Mouse (Mus musculus) myocyte (in vitro differentiated cells): ENCODE measurements at regions not wholly inside any gene's neighbourhood (a gene's known extent, or its start where the extent isn't known, plus 50 kb on each side); places are given as distances from the start of the nearest gene placed in this dataset.

Source experiments
- H3K27me3 ChIP-seq: one replicate; pipeline ENCODE4 v1.6.1; 2011; ENCODE audit not compliant: control insufficient read depth, insufficient read depth, insufficient read length
- H3K36me3 ChIP-seq: one replicate; pipeline ENCODE4 v1.6.1; 2011; ENCODE audit not compliant: control insufficient read depth, insufficient read depth
- H3K4me2 ChIP-seq: one replicate; pipeline ENCODE4 v1.6.1; 2011; ENCODE audit warnings: low read depth, control low read depth
- H3K4me3 ChIP-seq: one replicate; pipeline ENCODE4 v1.5.1; 2011; ENCODE audit warnings: mild to moderate bottlenecking, control low read depth, moderate library complexity
- H3K79me2 ChIP-seq: one replicate; pipeline ENCODE4 v1.6.1; 2011; ENCODE audit not compliant: control insufficient read depth, insufficient read depth
- H3ac ChIP-seq: one replicate; pipeline ENCODE4 v1.6.1; 2011; ENCODE audit not compliant: control insufficient read depth, insufficient read length
- CEBPB ChIP-seq: IDR thresholded peaks from 2 replicates; pipeline ENCODE4 v1.6.1; 2011; ENCODE audit warnings: mild to moderate bottlenecking, moderate library complexity; ENCODE audit not compliant: poor library complexity, insufficient read depth, severe bottlenecking
- E2F4 ChIP-seq: IDR thresholded peaks from one replicate; pipeline ENCODE4 v1.6.1; 2011; ENCODE audit warnings: mild to moderate bottlenecking, control low read depth, moderate library complexity; ENCODE audit not compliant: insufficient read depth
- MAX ChIP-seq: IDR thresholded peaks from one replicate; pipeline ENCODE4 v1.6.1; 2011; ENCODE audit warnings: low read depth, mild to moderate bottlenecking, control low read depth
- MYOD1 ChIP-seq, 3 experiments: IDR thresholded peaks; one replicate each; pipeline ENCODE4 v1.6.1; 2011; ENCODE audit warnings: control low read depth in 2 of 3, low read depth in 2 of 3, mild to moderate bottlenecking in 2 of 3, moderate library complexity in 1 of 3; ENCODE audit not compliant: insufficient read length in 2 of 3, control insufficient read depth in 1 of 3
- MYOG ChIP-seq, 3 experiments: IDR thresholded peaks; one replicate each; pipeline ENCODE4 v1.6.1; 2011; ENCODE audit warnings: control low read depth in 2 of 3, low read depth in 2 of 3, mild to moderate bottlenecking in 2 of 3; ENCODE audit not compliant: insufficient read length in 2 of 3, control insufficient read depth in 1 of 3, insufficient read depth in 1 of 3
- POLR2A ChIP-seq: IDR thresholded peaks from one replicate; pipeline ENCODE4 v1.6.1; 2011; ENCODE audit warnings: low read depth, mild to moderate bottlenecking, control low read depth, moderate library complexity; ENCODE audit not compliant: insufficient read length
- POLR2AphosphoS2 ChIP-seq: IDR thresholded peaks from one replicate; pipeline ENCODE4 v1.6.1; 2011; ENCODE audit warnings: low read depth, control low read depth; ENCODE audit not compliant: insufficient read length
- REST ChIP-seq: IDR thresholded peaks from one replicate; pipeline ENCODE4 v1.6.1; 2011; ENCODE audit warnings: mild to moderate bottlenecking, control low read depth, moderate library complexity; ENCODE audit not compliant: insufficient read depth, insufficient read length
- SRF ChIP-seq: IDR thresholded peaks from one replicate; pipeline ENCODE4 v1.6.1; 2011; ENCODE audit warnings: low read depth; ENCODE audit not compliant: control insufficient read depth, insufficient read length
- TCF12 ChIP-seq: IDR thresholded peaks from one replicate; pipeline ENCODE4 v1.6.1; 2011; ENCODE audit warnings: mild to moderate bottlenecking, control low read depth; ENCODE audit not compliant: poor library complexity, insufficient read depth, severe bottlenecking
- TCF3 ChIP-seq: IDR thresholded peaks from one replicate; pipeline ENCODE4 v1.6.1; 2011; ENCODE audit warnings: low read depth, control low read depth; ENCODE audit not compliant: insufficient read length
- USF1 ChIP-seq: IDR thresholded peaks from one replicate; pipeline ENCODE4 v1.6.1; 2011; ENCODE audit warnings: low read depth, mild to moderate bottlenecking, control low read depth, moderate library complexity

GRCm38 (mm10) chr1:145379739-145380138 is 604.5 kb upstream of the Rgs18 start:
- Histone ChIP-seq H3K79me2 (no peaks in the 10 kb centered on the region), H3ac (no peak overlapping the region), H3K4me2 (no peak overlapping the region), H3K4me3 (no peak overlapping the region), H3K36me3 (no peaks in the 10 kb centered on the region), H3K27me3 (no peaks in the 10 kb centered on the region)
- TF ChIP-seq TCF12 (no peak), REST (no peak), CEBPB (no peak), MYOD1 (IDR thresholded peaks at IDR 0.05; ENCODE audit: control insufficient read depth in 1 of 3, insufficient read length in 2 of 3, low read depth in 2 of 3) (no peak), POLR2A (no peak), SRF (no peak), USF1 (no peak), MYOG (IDR thresholded peaks at IDR 0.05; ENCODE audit: control insufficient read depth in 1 of 3, insufficient read depth in 1 of 3, insufficient read length in 2 of 3, low read depth in 2 of 3) (no peak)

GRCm38 (mm10) chr1:145377031-145377430 is 601.8 kb upstream of the Rgs18 start:
- Histone ChIP-seq H3K27me3 (no peaks in the 10 kb centered on the region), H3K79me2 (no peaks in the 10 kb centered on the region), H3K36me3 (no peaks in the 10 kb centered on the region), H3K4me3 (no peak overlapping the region), H3K4me2 (no peak overlapping the region), H3ac (no peak overlapping the region)
- TF ChIP-seq MYOD1 (IDR thresholded peaks at IDR 0.05; ENCODE audit: control insufficient read depth in 1 of 3, insufficient read length in 2 of 3, low read depth in 2 of 3) (no peak), CEBPB (peak; percentile 46; the same call in 1 of the 2 replicates)

GRCm38 (mm10) chr1:145376069-145376468 is 600.8 kb upstream of the Rgs18 start:
- Histone ChIP-seq H3K4me3 (no peak overlapping the region), H3K79me2 (no peaks in the 10 kb centered on the region), H3ac (no peak overlapping the region), H3K36me3 (no peaks in the 10 kb centered on the region), H3K4me2 (no peak overlapping the region), H3K27me3 (no peaks in the 10 kb centered on the region)
- no peak for TF ChIP-seq E2F4
- no peak for TF ChIP-seq TCF12
- no peak for TF ChIP-seq REST
- no peak for TF ChIP-seq MAX
- TF ChIP-seq POLR2A = no peak
- TF ChIP-seq MYOD1 (IDR thresholded peaks at IDR 0.05; ENCODE audit: control insufficient read depth in 1 of 3, insufficient read length in 2 of 3, low read depth in 2 of 3) = no peak
- TF ChIP-seq SRF = no peak

- no peak overlapping the region for H3ac ChIP-seq
- H3K4me3 ChIP-seq = no peak overlapping the region
- no peak overlapping the region for H3K4me2 ChIP-seq
- no peaks in the 10 kb centered on the region for H3K79me2 ChIP-seq
- TF ChIP-seq SRF (no peak), REST (no peak), CEBPB (no peak), E2F4 (no peak), TCF12 (no peak), POLR2AphosphoS2 (no peak), MYOG (IDR thresholded peaks at IDR 0.05; ENCODE audit: control insufficient read depth in 1 of 3, insufficient read depth in 1 of 3, insufficient read length in 2 of 3, low read depth in 2 of 3) (no peak), USF1 (no peak), MYOD1 (IDR thresholded peaks at IDR 0.05; ENCODE audit: control insufficient read depth in 1 of 3, insufficient read length in 2 of 3, low read depth in 2 of 3) (no peak), TCF3 (no peak), POLR2A (no peak), MAX (no peak)
- no peaks in the 10 kb centered on the region for H3K27me3 ChIP-seq
- H3K36me3 ChIP-seq = no peaks in the 10 kb centered on the region
These were observed 588.6 kb upstream of the Rgs18 start for GRCm38 (mm10) chr1:145363796-145364195.

- no peak overlapping the region for H3ac ChIP-seq
- TF ChIP-seq TCF12 = no peak
- no peaks in the 10 kb centered on the region for H3K36me3 ChIP-seq
- no peaks in the 10 kb centered on the region for H3K27me3 ChIP-seq
- no peaks in the 10 kb centered on the region for H3K79me2 ChIP-seq
- H3K4me3 ChIP-seq = no peak overlapping the region
- peak overlapping the region; percentile 3 for H3K4me2 ChIP-seq
These were observed 569.6 kb upstream of the Rgs18 start for GRCm38 (mm10) chr1:145344821-145345220.

- Histone ChIP-seq H3K4me3 (no peak overlapping the region), H3K27me3 (no peaks in the 10 kb centered on the region), H3K4me2 (no peak overlapping the region), H3K36me3 (no peaks in the 10 kb centered on the region), H3K79me2 (no peaks in the 10 kb centered on the region), H3ac (no peak overlapping the region)
- TF ChIP-seq USF1 (no peak), CEBPB (no peak), SRF (no peak), MAX (no peak)
These were observed 569.1 kb upstream of the Rgs18 start for GRCm38 (mm10) chr1:145344356-145344755.
